Mouse (Mus musculus) lung, adult 2 months (tissue): ENCODE data around the gene Gm42957. TPM values are rescaled to one million over a fixed set of nuclear protein-coding genes. Genes with fewer than 3 reads are reported as not detected.
"Not testable (repeated sequence)": the region's sequence is repeated elsewhere in the genome, so short reads cannot be mapped to it uniquely, and the experiment has no call there.

Experiments
- DNase-seq: peaks from one replicate; pipeline ENCODE4 v3.0.0; 2022
- H3K4me1 ChIP-seq: fragments of 200-500 bp; 2 replicates; pipeline ENCODE4 v1.6.1; 2011; ENCODE audit warnings: low read length; ENCODE audit not compliant: control insufficient read depth, insufficient read depth
- H3K4me3 ChIP-seq: fragments of 200-500 bp; replicated peaks from 2 replicates; pipeline ENCODE3; 2011; ENCODE audit warnings: low read depth, mild to moderate bottlenecking, control low read depth, low read length; ENCODE audit errors: extremely low read depth
- CTCF ChIP-seq: fragments of 200-500 bp; IDR thresholded peaks from 2 replicates; pipeline ENCODE4 v1.5.1; 2011; ENCODE audit warnings: mild to moderate bottlenecking, low read length, control low read depth; ENCODE audit not compliant: insufficient read depth
- POLR2A ChIP-seq: fragments of 200-500 bp; IDR thresholded peaks from 2 replicates; pipeline ENCODE4 v1.6.1; 2011; ENCODE audit warnings: low read depth, mild to moderate bottlenecking, control low read depth, low read length, borderline replicate concordance; ENCODE audit errors: extremely low read depth
- WGBS: fragments of 180-500 bp; shearing (Covaris S2); methylation state at CpG from one replicate; pipeline ENCODE4 v1.1.7; 2018; 5-methylcytosine and 5-hydroxymethylcytosine counted together
- polyA plus RNA-seq: library from polyadenylated mRNA; depleted of rRNA; stranded (reverse); fragments of >200 nt; gene quantifications from 2 replicates; pipeline ENCODE4 v1.2.3, GENCODE M21; 2012

The Gm42957 gene
- polyA plus RNA-seq, 1 experiment = 0.18 TPM

DNA sequence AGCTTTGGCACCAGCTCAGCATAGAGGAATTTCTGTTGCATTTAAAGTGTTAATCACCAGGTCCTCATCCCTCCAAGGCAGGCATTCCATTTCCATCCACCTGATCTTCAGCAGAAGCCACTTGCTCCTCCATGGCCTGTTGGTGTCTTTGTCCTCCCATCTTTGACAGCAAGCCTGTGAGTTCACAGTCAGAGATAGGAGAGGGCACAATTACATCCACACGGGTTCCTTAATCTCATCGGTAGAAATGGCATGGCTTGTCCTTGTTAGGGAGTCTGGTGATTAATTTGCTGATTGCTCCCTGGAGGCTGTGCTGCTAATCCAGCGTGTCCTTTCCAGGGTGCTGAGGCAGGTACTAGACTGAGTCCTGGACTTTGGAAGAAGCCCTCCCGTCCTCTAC, 38.2 kb downstream of the Gm42957 start:
- 77% methylated on average over 4 of the region's 4 CpGs for WGBS

DNA sequence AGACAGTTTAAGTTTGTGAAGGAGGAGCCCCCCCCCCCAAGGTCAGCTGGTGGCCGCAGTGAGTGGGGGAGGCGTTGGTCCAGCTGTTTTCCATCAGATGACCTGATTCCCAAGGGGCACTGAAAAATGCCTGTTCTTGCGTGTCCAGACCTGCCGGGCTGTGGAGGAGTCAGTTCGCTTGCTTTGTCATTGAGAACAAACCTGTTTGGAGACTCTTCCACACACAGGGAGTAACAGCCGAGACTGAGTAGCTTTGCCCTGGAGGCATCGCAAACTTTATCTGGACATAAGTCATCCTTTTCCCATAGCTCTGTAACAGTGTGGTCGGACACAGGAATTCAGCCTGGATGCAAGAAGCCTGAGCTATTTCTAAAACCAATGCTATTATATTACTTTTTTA, 39.2 kb downstream of the Gm42957 start:
- no peak for TF ChIP-seq POLR2A
- TF ChIP-seq CTCF = no peak
- WGBS = 59% methylated on average over 8 of the region's 8 CpGs
- DNase-seq = no peak
- no peak overlapping the region for H3K4me3 ChIP-seq
- no peaks in the 10 kb centered on the region for H3K4me1 ChIP-seq

More for the DNA sequence above, 38.2 kb downstream of the Gm42957 start:
- TF ChIP-seq POLR2A = no peak
- no peaks in the 10 kb centered on the region for H3K4me1 ChIP-seq
- H3K4me3 ChIP-seq = no peak overlapping the region
- DNase-seq = no peak

DNA sequence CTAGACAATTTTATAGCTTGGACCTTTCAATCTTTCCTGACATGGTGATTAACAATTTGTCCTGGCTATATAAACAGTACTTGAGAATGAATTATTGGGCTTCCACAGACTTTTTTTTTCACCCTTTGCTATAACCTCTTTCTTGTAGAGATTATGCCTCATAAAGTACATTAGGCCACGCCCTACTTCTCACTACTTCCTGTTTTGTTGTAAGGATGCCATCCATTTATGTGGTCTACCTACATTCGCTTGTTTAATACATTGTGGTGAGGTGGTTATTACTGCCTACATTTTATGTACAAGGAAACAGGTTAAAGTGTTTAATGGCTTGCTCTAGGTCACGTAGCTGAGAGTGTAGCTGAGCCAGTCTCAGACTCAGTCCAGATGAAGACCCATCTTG, 39.9 kb downstream of the Gm42957 start:
- Histone ChIP-seq H3K4me1 (no peaks in the 10 kb centered on the region), H3K4me3 (no peak overlapping the region)
- DNase-seq = no peak
- 74% methylated on average over 3 of the region's 3 CpGs for WGBS
- TF ChIP-seq CTCF (no peak), POLR2A (no peak)

DNA sequence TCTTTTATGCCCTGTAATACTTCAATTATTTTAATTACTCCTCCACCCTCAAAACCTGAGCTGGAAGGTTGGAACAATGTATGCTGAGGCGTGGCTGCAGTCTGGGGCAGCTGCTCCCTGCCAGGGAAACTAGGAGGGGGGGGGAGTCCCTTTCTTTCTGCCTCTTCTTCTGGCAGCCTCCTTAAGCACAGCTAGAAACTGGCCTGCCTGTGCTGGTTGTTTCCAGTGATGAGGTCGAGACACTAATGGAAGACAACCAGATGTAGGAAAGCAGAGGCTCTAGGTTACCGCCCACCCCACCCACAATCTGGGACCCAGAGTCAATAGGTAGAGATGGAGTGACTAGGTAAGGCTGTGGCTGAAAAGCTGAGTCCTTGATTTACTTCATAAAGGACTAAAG, 40.4 kb downstream of the Gm42957 start:
- no peaks in the 10 kb centered on the region for H3K4me1 ChIP-seq
- no peak for TF ChIP-seq POLR2A
- H3K4me3 ChIP-seq = no peak overlapping the region
- WGBS = 51% methylated on average over 3 of the region's 3 CpGs
- no peak for DNase-seq

DNA sequence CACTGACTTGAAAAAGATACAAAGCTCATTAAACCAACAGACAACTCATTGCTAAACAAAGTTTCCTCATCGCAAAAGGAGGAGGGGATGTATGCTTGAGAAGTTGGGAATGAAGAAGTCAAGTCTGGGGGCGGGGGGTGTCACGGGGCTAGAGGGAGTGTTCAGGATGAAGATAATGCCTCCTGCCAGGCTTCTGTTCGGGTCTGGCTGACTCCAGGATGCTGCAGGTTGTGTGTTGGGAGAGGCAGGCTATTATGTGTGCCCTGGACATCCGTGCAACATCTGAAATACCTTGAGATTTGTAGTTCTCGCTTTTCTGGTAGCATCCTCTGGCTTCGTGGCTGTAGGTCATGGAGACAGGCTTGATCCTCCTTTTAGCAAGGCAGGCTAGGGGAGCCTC, 43.2 kb downstream of the Gm42957 start:
- Histone ChIP-seq H3K4me3 (no peak overlapping the region), H3K4me1 (no peaks in the 10 kb centered on the region)
- TF ChIP-seq CTCF (no peak), POLR2A (no peak)
- 74% methylated on average over 7 of the region's 7 CpGs for WGBS
- no peak for DNase-seq

DNA sequence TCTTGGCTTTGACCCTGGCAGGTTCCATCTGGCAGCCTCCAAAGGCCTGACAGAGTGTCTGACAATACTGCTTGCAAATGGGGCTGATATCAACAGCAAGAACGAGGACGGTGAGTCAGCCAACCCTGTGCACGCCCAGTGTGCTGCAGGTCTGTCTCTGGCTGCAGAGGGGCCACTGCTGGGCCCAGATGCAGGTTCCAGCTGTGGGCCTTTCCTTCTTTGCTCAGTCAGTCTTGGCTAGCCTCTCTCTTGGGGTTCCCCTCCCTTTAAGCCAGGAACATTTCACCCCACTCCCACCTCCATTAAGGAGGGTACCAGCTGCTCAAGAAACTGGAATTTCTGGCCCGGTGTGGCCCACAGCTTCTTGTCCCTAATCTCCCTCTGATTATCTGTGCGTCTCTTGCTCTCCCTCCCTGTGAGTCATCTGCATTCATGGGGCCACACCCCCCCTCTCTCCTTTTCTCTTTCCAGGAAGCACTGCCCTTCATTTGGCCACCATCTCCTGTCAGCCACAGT, 43.9 kb downstream of the Gm42957 start:
- no peak overlapping the region for H3K4me3 ChIP-seq
- WGBS = 32% methylated on average over 5 of the region's 5 CpGs
- TF ChIP-seq POLR2A (no peak), CTCF (no peak)
- DNase-seq = no peak
- H3K4me1 ChIP-seq = no peaks in the 10 kb centered on the region

DNA sequence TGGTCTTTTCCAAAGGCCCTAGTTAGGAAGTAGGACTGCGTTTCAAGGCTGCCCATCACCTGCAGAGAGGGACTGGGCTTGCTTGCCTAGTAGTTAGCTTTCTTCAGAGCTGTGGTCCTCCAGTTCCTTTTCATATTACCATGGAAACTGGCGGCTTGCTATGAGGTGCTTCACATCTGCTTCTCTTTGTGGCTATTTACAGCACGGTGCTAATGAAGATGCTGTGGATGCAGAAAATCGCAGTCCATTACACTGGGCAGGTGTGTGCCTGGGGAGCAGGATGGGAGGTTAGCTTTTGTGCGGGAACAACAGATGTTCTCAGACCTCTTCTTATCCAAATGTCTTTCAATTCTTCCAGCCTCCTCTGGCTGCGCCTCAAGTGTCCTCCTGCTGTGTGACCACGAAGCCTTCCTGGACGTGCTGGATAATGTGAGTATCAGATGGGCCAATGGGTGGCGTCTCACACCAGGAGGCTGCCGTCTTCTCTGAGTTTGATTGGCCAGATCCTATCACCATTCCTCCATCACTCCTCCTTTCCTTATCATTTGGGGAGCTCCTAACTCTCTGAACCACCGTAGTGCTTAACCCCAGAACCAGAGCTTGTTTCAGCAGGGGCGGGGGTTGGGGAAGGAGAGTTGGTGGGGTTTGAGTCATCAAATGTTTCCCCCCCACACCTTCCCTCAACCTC, 45.1 kb downstream of the Gm42957 start:
- TF ChIP-seq CTCF (no peak), POLR2A (no peak)
- Histone ChIP-seq H3K4me1 (no peaks in the 10 kb centered on the region), H3K4me3 (no peak overlapping the region)
- 40% methylated on average over 12 of the region's 12 CpGs for WGBS
- no peak for DNase-seq

DNA sequence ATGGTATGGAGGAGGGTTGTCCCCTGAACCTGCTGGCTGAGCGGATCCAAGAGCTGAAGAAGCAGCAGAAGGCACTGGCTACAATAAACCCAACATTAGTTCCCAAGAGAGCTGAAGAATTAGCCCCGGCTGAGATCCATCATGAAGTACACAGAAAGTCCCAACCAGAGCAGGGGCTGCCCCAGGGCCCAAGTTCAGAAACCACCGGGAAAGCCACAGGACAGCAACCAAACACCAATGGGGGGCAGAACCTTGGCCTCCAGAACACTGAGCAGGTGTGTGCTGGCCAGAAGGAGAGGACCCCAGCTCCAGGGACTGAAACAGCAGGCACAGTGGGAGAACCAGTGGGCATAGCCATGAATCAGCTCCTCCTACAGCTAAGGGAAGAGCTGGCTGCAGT, 48.2 kb downstream of the Gm42957 start:
- DNase-seq = no peak
- H3K4me1 ChIP-seq = no peaks in the 10 kb centered on the region
- H3K4me3 ChIP-seq = no peak overlapping the region
- WGBS = 93% methylated on average over 3 of the region's 3 CpGs
- TF ChIP-seq POLR2A (no peak), CTCF (no peak)

DNA sequence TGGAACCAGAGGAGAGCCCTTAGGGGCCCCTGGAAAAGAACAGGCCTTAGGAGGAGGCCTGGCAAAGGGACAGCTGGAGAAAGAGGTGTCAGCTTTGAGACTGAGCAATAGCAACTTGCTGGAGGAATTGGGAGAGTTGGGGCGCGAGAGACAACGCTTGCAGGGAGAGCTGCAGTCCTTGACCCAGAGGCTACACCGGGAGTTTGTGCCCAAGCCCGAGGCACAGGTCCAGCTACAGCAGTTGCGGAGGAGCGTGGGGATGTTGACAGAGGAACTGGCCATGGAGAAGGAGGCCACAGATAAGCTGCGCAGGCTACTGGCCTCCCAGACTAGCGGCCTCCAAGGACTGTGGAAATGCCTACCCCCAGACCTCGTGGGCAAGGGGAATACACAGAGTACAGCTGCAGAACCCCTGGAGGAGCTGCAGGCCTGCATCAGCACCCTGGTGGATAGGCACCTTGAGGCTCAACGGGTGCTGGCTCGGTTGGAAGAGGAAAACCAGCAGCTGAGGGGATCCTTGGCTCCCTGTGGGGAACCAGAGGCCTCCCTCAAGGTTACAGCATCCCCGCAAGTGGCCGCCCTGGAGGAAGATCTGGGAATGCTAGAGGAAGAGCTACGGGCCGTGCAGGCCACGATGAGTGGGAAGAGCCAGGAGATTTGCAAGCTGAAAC, 49.0 kb downstream of the Gm42957 start:
- no peak overlapping the region for H3K4me3 ChIP-seq
- TF ChIP-seq CTCF (no peak), POLR2A (no peak)
- WGBS = 49% methylated on average over 17 of the region's 17 CpGs

DNA sequence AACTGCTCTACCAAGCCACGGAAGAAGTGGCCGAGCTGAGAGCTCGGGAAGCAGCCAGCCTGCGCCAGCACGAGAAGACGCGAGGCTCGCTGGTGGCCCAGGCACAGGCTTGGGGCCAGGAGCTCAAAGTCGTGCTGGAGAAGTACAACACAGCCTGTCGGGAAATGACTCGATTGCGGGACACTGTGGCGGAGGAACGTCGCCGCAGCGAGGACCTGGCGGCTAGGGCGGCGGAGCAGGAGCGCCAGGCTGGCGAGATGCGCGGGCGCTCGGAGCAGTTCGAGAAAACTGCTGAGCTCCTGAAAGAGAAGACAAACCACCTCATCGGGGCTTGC, 49.5 kb downstream of the Gm42957 start:
- WGBS = 22% methylated on average over 28 of the region's 28 CpGs
- DNase-seq = no peak
- Histone ChIP-seq H3K4me1 (no peaks in the 10 kb centered on the region), H3K4me3 (no peak overlapping the region)
- TF ChIP-seq POLR2A = no peak
- TF ChIP-seq CTCF = no peak

More for the DNA sequence above, 49.0 kb downstream of the Gm42957 start:
- no peaks in the 10 kb centered on the region for H3K4me1 ChIP-seq
- DNase-seq = no peak

DNA sequence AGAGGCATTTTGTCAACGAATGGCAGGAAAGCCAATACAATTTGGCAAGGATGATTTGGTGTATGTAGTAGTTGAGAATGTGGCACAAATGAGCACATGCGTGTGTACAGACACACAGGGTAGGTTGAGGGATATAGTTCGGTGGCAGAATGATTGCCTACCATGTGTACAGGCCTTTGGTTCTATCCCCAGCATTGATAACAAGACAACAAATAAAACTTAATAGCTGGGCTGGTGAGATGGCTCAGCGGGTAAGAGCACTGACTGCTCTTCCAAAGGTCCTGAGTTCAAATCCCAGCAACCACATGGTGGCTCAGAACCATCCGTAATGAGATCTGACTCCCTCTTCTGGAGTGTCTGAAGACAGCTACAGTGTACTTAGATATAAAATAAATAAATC, 50.8 kb downstream of the Gm42957 start:
- WGBS = 89% methylated on average over 5 of the region's 5 CpGs
- not testable (repeated sequence) for H3K4me3 ChIP-seq, DNase-seq, H3K4me1 ChIP-seq
